Mouse (Mus musculus): ENCODE results near the gene Irak1.

DNA sequence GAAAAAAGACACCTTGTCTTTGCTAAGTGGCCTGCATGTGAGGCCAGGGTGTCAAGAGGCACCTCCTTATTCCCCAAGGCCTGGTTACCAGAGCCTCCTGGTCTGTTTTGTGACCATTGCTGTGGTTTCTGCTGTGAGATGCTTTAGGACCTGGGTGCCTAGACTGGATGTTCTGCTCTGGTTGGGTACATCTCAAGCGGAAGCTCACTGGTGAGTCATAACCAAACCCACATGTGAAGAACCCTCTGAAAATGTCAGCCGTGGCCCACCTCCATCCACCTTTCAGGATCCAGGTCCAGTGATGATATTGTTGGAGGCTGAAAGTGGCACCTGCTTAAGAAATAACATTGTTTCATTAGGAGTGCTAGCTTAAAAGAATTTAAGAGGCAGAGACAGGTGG, 47.4 kb downstream of the Irak1 start:
- TF ChIP-seq POLR2A (IDR thresholded peaks at IDR 0.05; ENCODE audit: extremely low read depth, insufficient read depth, low read length) (no peak), CTCF (IDR thresholded peaks at IDR 0.05; ENCODE audit: low read depth, low read length) (no peak)
